Mouse (Mus musculus): ENCODE results near the gene Ipmk.
"Not testable (repeated sequence)": the region's sequence is repeated elsewhere in the genome, so short reads cannot be mapped to it uniquely, and the experiment has no call there.

The Ipmk gene

GRCm38 (mm10) chr10:71422047-71423037 lies 74.8 kb downstream of the Ipmk start:
- peak; percentile 77 for DNase-seq (ENCODE audit: low read depth, low spot score)

- no peak for DNase-seq (ENCODE audit: low read depth, low spot score)
These were observed 79.2 kb downstream of the Ipmk start for GRCm38 (mm10) chr10:71426740-71427139.

- DNase-seq (ENCODE audit: low read depth, low spot score), result no peak
These were observed 79.8 kb downstream of the Ipmk start for GRCm38 (mm10) chr10:71427381-71427780.

GRCm38 (mm10) chr10:71428246-71428864 lies 80.8 kb downstream of the Ipmk start:
- no peak for DNase-seq (ENCODE audit: low read depth, low spot score)

- peak; percentile 17 for DNase-seq (ENCODE audit: low read depth, low spot score)
These were observed 83.1 kb downstream of the Ipmk start for GRCm38 (mm10) chr10:71430661-71431060.

GRCm38 (mm10) chr10:71443086-71443485 lies 95.5 kb downstream of the Ipmk start:
- no peak for DNase-seq (ENCODE audit: low read depth, low spot score)

- no peak for DNase-seq (ENCODE audit: low read depth, low spot score)
These were observed 100.1 kb downstream of the Ipmk start for GRCm38 (mm10) chr10:71447661-71448060.

GRCm38 (mm10) chr10:71448284-71448683 lies 100.7 kb downstream of the Ipmk start:
- DNase-seq (ENCODE audit: low read depth, low spot score), result no peak

GRCm38 (mm10) chr10:71455355-71455754 lies 107.8 kb downstream of the Ipmk start:
- DNase-seq (ENCODE audit: low read depth, low spot score), result no peak

GRCm38 (mm10) chr10:71462371-71462770 lies 114.8 kb downstream of the Ipmk start:
- not testable (repeated sequence) for DNase-seq (ENCODE audit: low read depth, low spot score)

- no peak for DNase-seq (ENCODE audit: low read depth, low spot score)
These were observed 116.9 kb downstream of the Ipmk start for GRCm38 (mm10) chr10:71464417-71464816.

- no peak for DNase-seq (ENCODE audit: low read depth, low spot score)
These were observed 120.8 kb downstream of the Ipmk start for GRCm38 (mm10) chr10:71468315-71468714.

GRCm38 (mm10) chr10:71469751-71470150 lies 122.2 kb downstream of the Ipmk start:
- DNase-seq (ENCODE audit: low read depth, low spot score), result no peak

- DNase-seq (ENCODE audit: low read depth, low spot score), result no peak
These were observed 124.5 kb downstream of the Ipmk start for GRCm38 (mm10) chr10:71472033-71472432.

- DNase-seq (ENCODE audit: low read depth, low spot score), result no peak
These were observed 126.0 kb downstream of the Ipmk start for GRCm38 (mm10) chr10:71473590-71473989.

- DNase-seq (ENCODE audit: low read depth, low spot score), result no peak
These were observed 129.0 kb downstream of the Ipmk start for GRCm38 (mm10) chr10:71476471-71477080.

- DNase-seq (ENCODE audit: low read depth, low spot score), result no peak
These were observed 129.6 kb downstream of the Ipmk start for GRCm38 (mm10) chr10:71477147-71477546.

- peak; percentile 79 for DNase-seq (ENCODE audit: low read depth, low spot score)
These were observed 132.2 kb downstream of the Ipmk start for GRCm38 (mm10) chr10:71479700-71480325.

Data from 3T3-L1 (cell line).